Mouse (Mus musculus) bone marrow, adult 2 months (tissue): ENCODE results near the gene Ddost.
"Not testable (repeated sequence)": the region's sequence is repeated elsewhere in the genome, so short reads cannot be mapped to it uniquely, and the experiment has no call there.

Experiments used
- CTCF ChIP-seq: fragments of 200-500 bp; IDR thresholded peaks from 2 replicates; pipeline ENCODE4 v1.5.1; 2011; ENCODE audit warnings: low read length, control low read depth; ENCODE audit not compliant: control insufficient read depth, insufficient read depth
- POLR2A ChIP-seq: fragments of 200-500 bp; IDR thresholded peaks from 2 replicates; pipeline ENCODE4 v1.6.1; 2011; ENCODE audit warnings: low read depth, mild to moderate bottlenecking, control low read depth, low read length, borderline replicate concordance; ENCODE audit not compliant: control insufficient read depth

- not testable (repeated sequence) for TF ChIP-seq POLR2A, CTCF
These were observed 22.6 kb downstream of the Ddost start for GRCm38 (mm10) chr4:138327155-138327554.
